Mouse (Mus musculus) heart, embryonic 16.5 days (tissue): ENCODE data around the gene Abhd17c. TPM values are rescaled to one million over a fixed set of nuclear protein-coding genes. Genes with fewer than 3 reads are reported as not detected.
"Not testable (repeated sequence)": the region's sequence is repeated elsewhere in the genome, so short reads cannot be mapped to it uniquely, and the experiment has no call there.

ENCODE experiments used
- ATAC-seq: fragments of 200-750 bp; cut with Nextera tagmentation; replicated peaks from 2 replicates; pipeline ENCODE4 v1.8.0; 2017; ENCODE audit warnings: moderate number of reproducible peaks; ENCODE audit not compliant: insufficient read depth, low FRiP score; ENCODE audit errors: extremely low read depth
- H3K27ac ChIP-seq: fragments of 300-500 bp; sonication (generic); 2 replicates; pipeline ENCODE4 v1.5.1; 2014; ENCODE audit warnings: mild to moderate bottlenecking, low read length, control low read depth, moderate library complexity
- H3K27me3 ChIP-seq: fragments of 300-500 bp; sonication (generic); 2 replicates; pipeline ENCODE4 v1.6.1; 2014; ENCODE audit warnings: low read length, mixed read lengths; ENCODE audit not compliant: control insufficient read depth, insufficient read depth
- H3K36me3 ChIP-seq: fragments of 300-500 bp; sonication (generic); 2 replicates; pipeline ENCODE4 v1.6.1; 2014; ENCODE audit not compliant: control insufficient read depth, insufficient read depth
- H3K4me1 ChIP-seq: fragments of 300-500 bp; sonication (generic); 2 replicates; pipeline ENCODE4 v1.6.1; 2014; ENCODE audit warnings: low read length, mixed read lengths; ENCODE audit not compliant: control insufficient read depth, insufficient read depth
- H3K4me2 ChIP-seq: fragments of 300-500 bp; sonication (generic); 2 replicates; pipeline ENCODE4 v1.6.1; 2014; ENCODE audit warnings: low read depth, mild to moderate bottlenecking, control low read depth, low read length
- H3K4me3 ChIP-seq: fragments of 300-500 bp; sonication (generic); 2 replicates; pipeline ENCODE4 v1.5.1; 2014; ENCODE audit warnings: mild to moderate bottlenecking, control low read depth, low read length
- H3K9ac ChIP-seq: fragments of 300-500 bp; sonication (generic); 2 replicates; pipeline ENCODE4 v1.6.1; 2014; ENCODE audit warnings: low read length, control low read depth
- H3K9me3 ChIP-seq: fragments of 300-500 bp; sonication (generic); replicated peaks from 2 replicates; pipeline ENCODE4 v1.6.1; 2016; ENCODE audit warnings: low read length; ENCODE audit not compliant: control insufficient read depth
- WGBS: fragments of 180-500 bp; shearing (Covaris S2); extraction: QIAGEN DNeasy Blood & Tissue Kit; methylation state at CpG from one replicate; pipeline ENCODE4 v1.1.7; 2014; 5-methylcytosine and 5-hydroxymethylcytosine counted together
- polyA plus RNA-seq: library from polyadenylated mRNA; unstranded; fragments of >200 nt; fragmentation: Nextera tagmentation; extraction: Ambion mirVana; gene quantifications from 2 replicates; pipeline ENCODE4 v1.2.1, GENCODE M21; 2015

The Abhd17c gene
- polyA plus RNA-seq, result 14.5 and 34.1 TPM in 2 replicates

DNA sequence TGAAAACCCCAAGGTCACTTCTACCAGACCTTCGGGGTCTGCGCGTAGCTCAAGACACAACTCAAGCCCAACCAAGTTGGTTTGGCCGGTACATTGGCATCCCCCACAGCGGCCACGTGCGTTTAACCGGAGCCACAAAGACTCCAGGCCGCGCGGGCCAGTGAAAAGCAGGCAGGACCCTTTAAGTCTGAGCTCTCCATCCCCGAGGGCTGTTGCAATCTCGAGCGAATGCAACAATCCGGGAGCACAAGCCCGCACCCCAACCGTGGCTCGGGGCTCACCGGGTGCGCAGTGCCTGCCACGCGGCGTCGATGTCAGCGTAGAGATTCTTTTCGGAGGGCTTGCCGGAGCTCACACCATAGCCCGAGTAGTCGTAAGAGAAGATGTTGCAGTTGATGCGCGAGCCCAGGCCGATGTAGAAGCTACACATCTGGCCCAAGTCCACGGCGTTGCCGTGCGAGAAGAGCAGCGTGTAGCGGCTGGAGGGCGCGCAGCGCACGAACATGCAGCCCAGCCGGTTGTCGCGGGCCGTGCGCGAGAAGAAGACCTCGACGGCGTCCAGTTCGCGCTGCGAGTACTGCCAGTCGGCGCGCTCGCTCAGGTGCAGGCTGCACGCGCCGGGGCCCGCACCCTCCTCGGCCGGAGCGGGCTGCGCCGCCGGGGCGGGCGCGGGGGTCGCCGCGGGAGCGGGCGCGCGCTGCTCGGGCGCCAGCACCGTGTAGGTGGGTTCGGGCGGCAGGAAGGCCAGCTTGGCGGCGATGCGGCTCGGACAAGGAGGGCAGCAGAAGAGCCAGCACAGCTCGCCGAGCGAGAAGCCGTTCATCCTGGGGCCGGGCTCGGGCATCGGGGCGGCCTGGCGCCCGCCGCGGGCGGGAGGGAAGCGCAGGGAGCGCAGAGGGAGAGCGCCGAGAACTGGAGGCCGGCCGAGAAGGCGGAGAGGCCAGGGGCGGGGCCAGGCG lies at the start of gene Abhd17c:
Gene Abhd17c, minus strand, starts transcription at position 893 of the 959 bp plus-strand sequence.
- peak within 1 kb of the TSS; percentile 95 for H3K9ac ChIP-seq
- peak within 1 kb of the TSS; percentile 88 for H3K4me3 ChIP-seq
- H3K4me1 ChIP-seq, result peaks cover 35% of the 10 kb centered on the region
- 0 out of 2 replicates have a peak, but pooled peaks cover 3% of the 10 kb centered on the region for H3K36me3 ChIP-seq
- peak; percentile 74 for ATAC-seq
- WGBS, result under 1% methylated on average over 108 of the region's 109 CpGs
- H3K27ac ChIP-seq, result peak within 1 kb of the TSS; percentile 94
- no peaks in the 10 kb centered on the region for H3K27me3 ChIP-seq
- peak within 1 kb of the TSS; percentile 83 for H3K4me2 ChIP-seq
- H3K9me3 ChIP-seq, result no peaks in the 10 kb centered on the region

DNA sequence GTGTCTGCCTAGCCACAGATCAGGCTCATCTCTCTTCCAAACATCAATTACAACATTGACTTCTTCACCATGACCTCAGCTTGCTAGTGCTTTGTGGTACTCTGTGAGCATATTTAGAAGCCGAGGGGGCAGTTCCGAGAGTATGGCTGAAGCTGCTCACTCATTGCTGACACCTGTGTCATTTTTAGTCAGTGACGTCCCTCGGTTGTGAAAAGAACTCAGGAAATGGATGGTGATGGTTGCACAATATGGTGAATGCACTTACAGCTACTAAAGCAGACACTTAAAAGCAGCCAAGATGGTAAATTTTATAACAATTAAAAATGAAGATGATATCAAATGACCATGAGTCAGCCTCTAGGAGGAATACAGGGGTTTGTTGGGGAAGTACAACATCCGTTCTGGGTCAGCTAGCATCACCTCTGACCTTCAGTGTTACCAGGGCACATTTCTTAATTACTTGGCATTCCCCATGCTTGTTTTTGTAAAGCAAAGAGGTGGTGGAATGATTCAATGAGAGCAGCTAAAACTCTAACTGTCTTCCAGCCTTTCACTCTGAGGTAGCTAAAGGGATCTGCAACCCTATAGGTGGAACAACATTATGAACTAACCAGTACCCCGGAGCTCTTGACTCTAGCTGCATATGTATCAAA lies 45.6 kb upstream of the Abhd17c start:
- H3K36me3 ChIP-seq, result no peaks in the 10 kb centered on the region
- no peaks in the 10 kb centered on the region for H3K9me3 ChIP-seq
- no peak overlapping the region for H3K9ac ChIP-seq
- 85% methylated on average over 6 of the region's 6 CpGs for WGBS
- 0 out of 2 replicates have a peak, but pooled peaks cover 2% of the 10 kb centered on the region for H3K4me1 ChIP-seq
- H3K4me3 ChIP-seq, result no peak overlapping the region
- H3K27me3 ChIP-seq, result no peaks in the 10 kb centered on the region
- H3K4me2 ChIP-seq, result no peak overlapping the region
- no peak overlapping the region for H3K27ac ChIP-seq
- ATAC-seq, result no peak

DNA sequence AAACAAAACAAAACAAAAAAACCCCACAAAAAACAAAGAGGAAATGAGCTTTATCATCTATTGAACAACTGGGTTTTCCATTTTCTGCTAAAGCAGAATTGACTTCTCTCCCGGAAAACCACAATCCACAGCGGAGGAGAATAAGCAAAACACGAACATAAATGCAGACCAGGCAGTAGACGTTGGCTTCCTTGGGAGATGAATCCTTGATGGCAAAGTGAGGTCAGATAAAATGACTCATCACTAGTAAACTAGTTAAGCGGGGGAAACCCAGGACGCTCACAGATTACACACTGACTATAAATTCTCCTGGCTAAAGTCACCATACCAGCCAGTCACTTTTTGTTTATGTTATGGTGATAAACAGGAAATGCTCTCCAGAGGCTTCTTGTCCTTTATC lies 44.5 kb upstream of the Abhd17c start:
- WGBS, result 77% methylated on average over 6 of the region's 6 CpGs
- ATAC-seq, result no peak

DNA sequence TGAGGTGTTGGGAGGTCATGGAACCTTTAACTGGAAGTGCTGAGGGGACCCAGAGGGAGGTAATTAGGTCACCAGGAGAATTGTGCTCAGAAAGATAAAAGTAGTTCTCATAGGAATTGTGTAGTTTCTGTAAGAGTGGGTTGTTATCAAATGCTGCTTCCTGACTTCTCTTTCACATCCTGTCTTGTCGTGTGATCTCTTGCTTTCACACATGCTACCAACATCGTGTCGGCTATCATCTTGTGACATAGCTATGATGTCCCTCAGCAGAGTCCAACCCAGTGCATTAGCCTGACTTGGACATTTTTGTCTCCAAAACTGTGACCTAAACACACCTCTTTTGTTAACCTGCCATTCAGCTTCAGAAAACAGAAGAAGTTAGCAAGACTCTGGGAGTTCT lies 40.6 kb upstream of the Abhd17c start:
- Histone ChIP-seq H3K4me3 (no peak overlapping the region), H3K27me3 (no peaks in the 10 kb centered on the region), H3K27ac (no peak overlapping the region), H3K36me3 (no peaks in the 10 kb centered on the region), H3K9me3 (no peaks in the 10 kb centered on the region), H3K4me2 (no peak overlapping the region), H3K9ac (no peak overlapping the region), H3K4me1 (no peaks in the 10 kb centered on the region)
- 53% methylated on average over 3 of the region's 3 CpGs for WGBS
- no peak for ATAC-seq

More for the DNA sequence above, 44.5 kb upstream of the Abhd17c start:
- Histone ChIP-seq H3K36me3 (no peaks in the 10 kb centered on the region), H3K4me2 (no peak overlapping the region), H3K4me1 (no peaks in the 10 kb centered on the region), H3K9me3 (no peaks in the 10 kb centered on the region), H3K9ac (no peak overlapping the region), H3K27me3 (no peaks in the 10 kb centered on the region), H3K27ac (no peak overlapping the region), H3K4me3 (no peak overlapping the region)

DNA sequence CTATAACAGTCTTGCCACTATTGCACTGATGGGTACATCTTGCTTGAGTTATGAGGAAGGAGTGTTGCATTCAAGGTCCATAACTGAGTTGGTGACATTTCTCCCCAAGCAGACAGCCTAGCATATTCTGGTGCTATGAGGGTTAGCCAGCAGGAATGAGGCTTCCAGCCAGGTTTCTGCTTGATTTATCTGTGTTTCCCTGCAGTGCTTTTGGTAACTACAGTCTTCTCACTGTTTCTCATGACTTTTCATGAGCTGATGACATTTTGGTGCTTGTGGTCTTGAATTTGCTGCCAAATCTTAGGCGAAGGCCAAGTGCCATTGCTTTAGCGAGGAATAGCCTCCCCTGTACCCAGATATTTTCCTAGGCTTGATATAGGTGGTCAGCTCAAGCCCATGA lies 39.8 kb upstream of the Abhd17c start:
- H3K9me3 ChIP-seq, result no peaks in the 10 kb centered on the region
- no peaks in the 10 kb centered on the region for H3K4me1 ChIP-seq
- ATAC-seq, result no peak
- H3K9ac ChIP-seq, result no peak overlapping the region
- H3K4me2 ChIP-seq, result no peak overlapping the region
- H3K27me3 ChIP-seq, result no peaks in the 10 kb centered on the region
- H3K27ac ChIP-seq, result no peak overlapping the region
- no peaks in the 10 kb centered on the region for H3K36me3 ChIP-seq
- no peak overlapping the region for H3K4me3 ChIP-seq
- WGBS, result 82% methylated on average over 2 of the region's 2 CpGs

DNA sequence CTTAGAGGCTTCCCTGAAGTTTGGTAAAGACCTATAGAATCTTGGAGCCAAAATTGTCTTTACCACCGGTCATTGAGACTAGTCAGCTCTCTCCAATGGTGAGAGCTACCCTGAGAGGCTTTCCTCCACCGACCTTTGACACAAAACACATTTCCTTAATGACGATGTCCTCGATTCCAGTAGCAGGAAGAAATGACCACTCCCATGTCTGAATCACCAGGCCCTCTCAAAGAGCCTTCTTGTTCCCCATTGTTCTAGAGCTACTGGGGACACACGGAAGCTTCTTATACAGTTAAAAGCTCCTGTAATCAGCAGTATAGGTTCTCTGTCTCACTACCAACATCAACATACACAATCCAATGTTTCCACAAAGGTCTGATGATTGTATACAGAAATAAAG lies 36.5 kb upstream of the Abhd17c start:
- Histone ChIP-seq H3K4me1 (no peaks in the 10 kb centered on the region), H3K4me3 (no peak overlapping the region), H3K9me3 (no peaks in the 10 kb centered on the region), H3K36me3 (no peaks in the 10 kb centered on the region), H3K9ac (no peak overlapping the region), H3K4me2 (no peak overlapping the region), H3K27ac (no peak overlapping the region), H3K27me3 (no peaks in the 10 kb centered on the region)
- WGBS, result 69% methylated on average over 5 of the region's 5 CpGs
- ATAC-seq, result no peak

DNA sequence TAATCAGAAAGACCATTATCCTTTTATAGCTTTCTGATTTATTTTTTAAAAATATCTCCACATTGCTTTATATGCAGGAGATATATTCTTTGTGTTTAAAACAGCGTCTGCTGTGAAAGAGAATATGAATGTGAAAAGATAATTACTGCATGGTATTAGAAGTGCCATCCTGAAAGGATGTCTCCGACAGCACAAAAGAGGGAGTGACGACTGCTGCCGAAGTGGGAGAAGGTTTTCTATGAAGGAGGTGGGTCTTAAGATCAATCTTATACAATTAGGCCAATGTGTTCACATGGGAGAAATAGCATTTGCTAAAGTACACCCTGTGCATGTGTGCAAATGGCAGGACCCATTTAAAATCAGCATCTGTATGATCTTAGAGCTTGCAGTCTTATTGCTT lies 33.5 kb upstream of the Abhd17c start:
- H3K4me2 ChIP-seq, result no peak overlapping the region
- H3K9ac ChIP-seq, result no peak overlapping the region
- no peak for ATAC-seq
- WGBS, result 82% methylated on average over 4 of the region's 4 CpGs
- H3K27me3 ChIP-seq, result no peaks in the 10 kb centered on the region
- H3K9me3 ChIP-seq, result no peaks in the 10 kb centered on the region
- H3K27ac ChIP-seq, result no peak overlapping the region
- no peak overlapping the region for H3K4me3 ChIP-seq
- no peaks in the 10 kb centered on the region for H3K36me3 ChIP-seq
- H3K4me1 ChIP-seq, result no peaks in the 10 kb centered on the region

DNA sequence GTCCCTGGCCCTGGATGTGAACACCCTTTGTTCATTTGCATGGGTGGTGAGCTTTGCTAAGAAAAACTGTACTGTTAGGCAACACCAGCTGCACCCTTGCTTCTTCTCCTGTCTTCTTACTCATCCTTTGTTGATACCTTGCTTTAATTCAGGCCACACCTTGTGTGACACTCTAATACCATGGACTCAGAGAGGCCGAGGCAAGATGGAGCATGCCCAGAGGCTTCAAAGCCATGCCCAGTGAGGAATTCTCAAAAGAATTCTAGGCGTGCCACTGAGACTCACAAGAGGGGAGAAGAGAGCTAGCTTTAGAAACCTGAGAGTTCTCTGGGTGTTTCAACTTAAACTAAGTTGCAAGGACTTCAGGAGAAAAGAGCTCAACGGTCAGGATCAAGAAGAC lies 33.0 kb upstream of the Abhd17c start:
- ATAC-seq, result no peak
- no peak overlapping the region for H3K27ac ChIP-seq
- H3K27me3 ChIP-seq, result no peaks in the 10 kb centered on the region
- 64% methylated on average over 3 of the region's 3 CpGs for WGBS
- H3K4me1 ChIP-seq, result no peaks in the 10 kb centered on the region
- H3K4me3 ChIP-seq, result no peak overlapping the region
- no peaks in the 10 kb centered on the region for H3K9me3 ChIP-seq
- no peaks in the 10 kb centered on the region for H3K36me3 ChIP-seq
- no peak overlapping the region for H3K9ac ChIP-seq
- no peak overlapping the region for H3K4me2 ChIP-seq

DNA sequence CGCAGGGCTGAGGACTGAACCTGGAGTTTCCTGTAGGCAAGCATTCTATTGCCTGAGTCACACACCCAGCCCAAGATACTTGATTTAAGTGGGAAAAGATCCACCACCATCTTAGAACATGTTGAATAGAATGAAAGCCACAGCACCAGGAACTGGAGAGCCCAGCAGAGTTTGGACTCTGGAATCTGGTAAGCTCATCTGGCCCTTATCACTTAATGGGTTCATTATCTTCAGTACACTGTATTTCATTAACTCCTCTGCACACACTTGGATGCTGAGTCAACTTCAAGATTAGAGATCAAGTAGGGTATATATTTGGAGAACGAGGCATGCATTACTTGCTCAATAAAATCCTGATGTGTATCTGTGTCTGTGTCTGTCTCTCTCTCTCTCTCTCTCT lies 27.1 kb upstream of the Abhd17c start:
- not testable (repeated sequence) for H3K9ac ChIP-seq, H3K27me3 ChIP-seq, H3K4me2 ChIP-seq, H3K27ac ChIP-seq, H3K4me3 ChIP-seq, H3K9me3 ChIP-seq, H3K36me3 ChIP-seq, ATAC-seq, H3K4me1 ChIP-seq
- 82% methylated on average over 2 of the region's 2 CpGs for WGBS
